Mouse (Mus musculus) c-Kit-positive CD71-positive TER-119-positive erythroid progenitor cells, embryonic 14.5 days (primary cell): Measurements from ENCODE around the gene Gm5798.
"Not testable (repeated sequence)": the region's sequence is repeated elsewhere in the genome, so short reads cannot be mapped to it uniquely, and the experiment has no call there.

ENCODE experiments used
- DNase-seq: peaks from one replicate; pipeline ENCODE4 v3.0.0-alpha.2; 2013; ENCODE audit warnings: low spot score

Gene Gm5798

GRCm38 (mm10) chr14:41348309-41348708 is at the start of gene Gm5798:
TSS of gene Gm5798 (plus strand) at chr14:41348609.
- not testable (repeated sequence) for DNase-seq

GRCm38 (mm10) chr14:41386279-41386678 is 37.9 kb downstream of the Gm5798 start, which contains the start of gene Gm7945:
TSS of gene Gm7945 (minus strand) at chr14:41386379.
- not testable (repeated sequence) for DNase-seq
